Mouse (Mus musculus) olfactory bulb, adult 2 months (tissue): ENCODE data around the gene Usp47. TPM values are rescaled to one million over a fixed set of nuclear protein-coding genes. Genes with fewer than 3 reads are reported as not detected.

Experiments
- H3K27ac ChIP-seq: fragments of 200-500 bp; 2 replicates; pipeline ENCODE4 v1.5.1; 2012; ENCODE audit warnings: low read depth, low read length; ENCODE audit not compliant: insufficient read depth
- H3K4me1 ChIP-seq: fragments of 200-500 bp; 2 replicates; pipeline ENCODE4 v1.6.1; 2012; ENCODE audit warnings: low read length; ENCODE audit not compliant: control insufficient read depth, insufficient read depth
- H3K4me3 ChIP-seq: fragments of 200-500 bp; 2 replicates; pipeline ENCODE4 v1.5.1; 2012; ENCODE audit warnings: mild to moderate bottlenecking, low read depth, low read length, moderate library complexity; ENCODE audit not compliant: insufficient read depth
- CTCF ChIP-seq: fragments of 200-500 bp; IDR thresholded peaks from 2 replicates; pipeline ENCODE4 v1.5.1; 2012; ENCODE audit warnings: low read depth, mild to moderate bottlenecking, low read length, moderate library complexity; ENCODE audit not compliant: insufficient read depth
- POLR2A ChIP-seq: fragments of 200-500 bp; IDR thresholded peaks from 2 replicates; pipeline ENCODE4 v1.6.1; 2012; ENCODE audit warnings: mild to moderate bottlenecking, low read depth, low read length, moderate library complexity; ENCODE audit not compliant: insufficient read depth
- WGBS: fragments of 180-500 bp; shearing (Covaris S2); methylation state at CpG from one replicate; pipeline ENCODE4 v1.1.7; 2018; 5-methylcytosine and 5-hydroxymethylcytosine counted together
- polyA plus RNA-seq: library from polyadenylated mRNA; stranded (reverse); fragments of >200 nt; gene quantifications from 2 replicates; pipeline ENCODE4 v1.2.4, GENCODE M21; 2012; ENCODE audit warnings: low replicate concordance; ENCODE audit not compliant: missing spikeins, insufficient read depth, insufficient read length

The Usp47 gene
- polyA plus RNA-seq, 1 experiment: 72.2 TPM

- H3K27ac ChIP-seq: no peak overlapping the region
- H3K4me3 ChIP-seq: no peak overlapping the region
- peaks cover 4% of the 10 kb centered on the region for H3K4me1 ChIP-seq
- TF ChIP-seq CTCF (no peak), POLR2A (no peak)
- 81% methylated on average over 5 of the region's 5 CpGs for WGBS
Observed at GRCm38 (mm10) chr7:112136537-112136936, 113.2 kb downstream of the Usp47 start.

DNA sequence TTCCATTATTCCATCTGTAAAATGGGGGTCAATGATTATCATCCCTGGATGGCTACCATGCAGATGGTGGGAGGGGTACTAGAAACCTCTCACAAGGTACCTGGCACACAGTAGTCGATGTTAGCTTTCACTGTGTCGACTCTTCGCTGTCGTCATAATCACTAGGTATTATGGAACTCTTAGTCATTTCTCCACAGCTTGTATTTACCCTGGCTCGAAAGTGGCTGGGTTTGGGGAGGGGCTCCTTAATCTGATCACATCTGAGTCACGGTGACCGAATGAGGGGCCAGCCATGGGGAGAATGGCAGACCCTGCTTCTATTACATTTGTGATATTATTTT, 114.8 kb downstream of the Usp47 start:
- 59% methylated on average over 7 of the region's 7 CpGs for WGBS
- Histone ChIP-seq H3K27ac (no peak overlapping the region), H3K4me1 (peaks cover 4% of the 10 kb centered on the region), H3K4me3 (no peak overlapping the region)
- TF ChIP-seq POLR2A: no peak
- no peak for TF ChIP-seq CTCF

DNA sequence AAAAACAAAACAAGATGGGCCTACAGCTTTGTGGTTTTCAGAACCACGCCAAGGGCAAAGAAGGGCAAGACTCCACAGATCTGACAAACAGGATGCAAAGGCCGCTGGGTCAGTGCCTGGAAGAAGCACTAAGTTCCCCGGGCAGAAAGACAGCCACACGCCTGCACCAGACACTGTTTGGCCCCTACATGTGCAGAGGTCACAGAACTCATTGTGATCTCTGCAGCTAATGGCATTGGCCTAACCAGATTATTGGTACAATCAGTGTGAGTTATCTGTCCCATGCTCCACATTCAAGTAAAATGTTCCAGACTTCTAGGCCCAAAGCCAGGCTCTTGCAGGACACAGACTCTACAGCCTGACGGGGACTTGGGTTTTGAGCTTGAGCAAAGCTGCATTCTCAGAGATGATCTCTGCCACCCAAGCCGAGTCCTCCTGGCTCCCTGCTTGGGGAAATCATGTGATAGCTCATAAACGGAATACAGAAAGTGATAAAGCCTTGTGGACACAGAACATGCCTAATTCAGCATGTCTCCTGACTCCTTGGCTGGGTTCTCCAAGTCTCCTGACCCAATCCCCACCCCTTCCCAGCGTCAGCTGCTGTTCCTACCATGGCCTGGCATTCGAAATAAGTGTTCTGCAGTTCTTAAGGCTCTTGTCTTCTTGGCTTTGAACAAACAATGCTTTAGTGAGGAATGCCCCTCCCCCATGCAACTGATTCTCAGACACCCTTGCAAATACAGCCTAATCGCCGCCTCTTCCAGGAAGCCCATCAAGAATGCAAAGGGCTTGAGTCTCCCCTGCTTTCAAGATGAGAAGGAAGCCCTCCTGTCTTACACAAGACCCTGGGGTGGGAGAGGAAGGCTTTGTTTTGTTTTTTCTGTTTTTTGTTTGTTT, 115.5 kb downstream of the Usp47 start:
- no peak for TF ChIP-seq POLR2A
- no peak for TF ChIP-seq CTCF
- H3K4me3 ChIP-seq: no peak overlapping the region
- WGBS: 82% methylated on average over 11 of the region's 11 CpGs
- H3K27ac ChIP-seq: no peak overlapping the region
- peaks cover 7% of the 10 kb centered on the region for H3K4me1 ChIP-seq

GRCm38 (mm10) chr7:112140725-112141124, 117.4 kb downstream of the Usp47 start:
- no peak for TF ChIP-seq POLR2A
- no peak for TF ChIP-seq CTCF
- H3K27ac ChIP-seq: no peak overlapping the region
- WGBS: 94% methylated on average over 2 of the region's 2 CpGs

DNA sequence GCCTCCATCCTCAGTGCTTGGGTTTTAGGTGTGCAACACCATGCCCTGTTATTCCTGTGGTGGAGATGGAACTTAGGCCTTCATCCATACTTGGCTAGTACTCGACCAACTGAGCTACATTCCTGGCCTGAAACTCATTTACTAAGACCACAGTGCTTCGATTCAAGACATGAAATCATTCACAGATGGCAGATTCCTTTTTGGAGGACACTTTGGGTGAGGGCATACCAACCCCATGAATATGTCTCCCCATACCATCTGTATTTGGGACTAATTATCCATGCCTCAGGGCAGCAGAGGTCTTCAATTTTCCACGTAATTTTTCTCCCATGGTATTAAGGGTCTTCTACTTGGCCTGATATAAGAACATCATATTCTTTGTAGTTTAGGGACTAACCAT, 119.3 kb downstream of the Usp47 start:
- Histone ChIP-seq H3K4me1 (peaks cover 7% of the 10 kb centered on the region), H3K27ac (no peak overlapping the region), H3K4me3 (no peak overlapping the region)
- WGBS: 80% methylated on average over 3 of the region's 3 CpGs
- TF ChIP-seq POLR2A: no peak
- TF ChIP-seq CTCF: no peak

More at GRCm38 (mm10) chr7:112140725-112141124, 117.4 kb downstream of the Usp47 start:
- Histone ChIP-seq H3K4me3 (no peak overlapping the region), H3K4me1 (peaks cover 7% of the 10 kb centered on the region)

GRCm38 (mm10) chr7:112143090-112143500, 119.8 kb downstream of the Usp47 start:
- Histone ChIP-seq H3K27ac (no peak overlapping the region), H3K4me3 (no peak overlapping the region), H3K4me1 (peaks cover 7% of the 10 kb centered on the region)
- no peak for TF ChIP-seq POLR2A
- no peak for TF ChIP-seq CTCF
- WGBS: 51% methylated on average over 7 of the region's 7 CpGs

DNA sequence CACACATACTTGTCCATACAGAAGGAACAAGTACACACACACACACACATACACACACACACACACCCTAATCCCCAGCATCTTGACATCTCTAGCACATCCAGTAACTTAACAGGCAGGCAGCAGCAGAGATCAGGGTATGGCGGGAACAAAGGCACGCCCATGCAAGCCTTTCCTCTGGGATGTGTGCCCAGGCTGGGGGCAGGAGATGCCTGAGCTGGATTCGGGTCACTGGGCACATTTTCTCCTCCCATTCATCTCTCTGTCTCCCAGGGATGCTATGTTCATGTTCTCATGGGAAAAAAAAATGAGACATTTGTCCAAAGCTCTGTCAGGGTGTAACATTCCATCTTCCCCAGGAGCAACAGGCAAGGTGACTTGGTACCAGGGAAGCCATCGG, 120.7 kb downstream of the Usp47 start:
- Histone ChIP-seq H3K4me1 (peaks cover 3% of the 10 kb centered on the region; the same call in 1 of the 2 replicates), H3K27ac (no peak overlapping the region), H3K4me3 (no peak overlapping the region)
- WGBS: 66% methylated on average over 4 of the region's 4 CpGs
- TF ChIP-seq CTCF: no peak
- TF ChIP-seq POLR2A: no peak

GRCm38 (mm10) chr7:112144646-112145179, 121.4 kb downstream of the Usp47 start:
- H3K27ac ChIP-seq: no peak overlapping the region
- WGBS: 87% methylated on average over 11 of the region's 11 CpGs
- H3K4me3 ChIP-seq: no peak overlapping the region
- H3K4me1 ChIP-seq: peaks cover 3% of the 10 kb centered on the region; the same call in 1 of the 2 replicates
- TF ChIP-seq CTCF (no peak), POLR2A (no peak)

DNA sequence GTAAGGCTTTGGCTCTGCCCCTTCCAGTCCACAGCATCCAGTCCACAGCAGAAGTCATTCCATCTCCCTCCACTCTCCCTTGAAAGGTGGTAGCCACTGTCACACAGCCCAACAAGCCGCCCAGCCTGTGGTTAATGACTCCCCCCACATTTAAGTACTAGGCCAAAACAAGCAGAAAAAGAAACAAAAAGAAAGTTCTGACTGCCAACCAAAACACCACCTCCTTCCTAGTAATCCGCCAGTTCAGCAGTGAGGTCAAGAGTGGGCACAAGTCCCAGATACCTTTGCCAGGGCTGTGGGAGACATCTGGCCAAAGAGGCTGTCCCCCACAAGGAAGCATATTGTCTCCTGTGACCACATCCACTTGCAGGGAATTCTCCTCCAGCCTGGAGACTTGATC, 124.7 kb downstream of the Usp47 start:
- Histone ChIP-seq H3K4me1 (peaks cover 3% of the 10 kb centered on the region; the same call in 1 of the 2 replicates), H3K4me3 (no peak overlapping the region), H3K27ac (no peak overlapping the region)
- WGBS: 64% methylated on average over 2 of the region's 2 CpGs
- TF ChIP-seq POLR2A (no peak), CTCF (no peak)
